Mouse (Mus musculus): ENCODE results near the gene 4930503B20Rik. TPM values are rescaled to one million over a fixed set of nuclear protein-coding genes. Genes with fewer than 3 reads are reported as not detected.

Gene 4930503B20Rik
- polyA plus RNA-seq, 1 experiment, result 0.10 TPM

- H3K27ac ChIP-seq (ENCODE audit: insufficient read depth, low read length), result no peak overlapping the region
- H3K4me3 ChIP-seq (ENCODE audit: insufficient read depth, low read length), result peak overlapping the region; percentile 45
- TF ChIP-seq CTCF (IDR thresholded peaks at IDR 0.05; ENCODE audit: extremely low read depth, insufficient read depth, low read length), result no peak
- TF ChIP-seq POLR2A (IDR thresholded peaks at IDR 0.05; ENCODE audit: extremely low read depth, insufficient read depth, low read length), result no peak
- H3K4me1 ChIP-seq (ENCODE audit: control insufficient read depth, insufficient read depth, low read length), result peaks cover 3% of the 10 kb centered on the region; the same call in 1 of the 2 replicates
Measured at GRCm38 (mm10) chr3:146681696-146682095, 30.6 kb upstream of the 4930503B20Rik start.

GRCm38 (mm10) chr3:146680625-146681024 is 29.5 kb upstream of the 4930503B20Rik start:
- TF ChIP-seq CTCF (IDR thresholded peaks at IDR 0.05; ENCODE audit: extremely low read depth, insufficient read depth, low read length), result no peak
- no peak for TF ChIP-seq POLR2A (IDR thresholded peaks at IDR 0.05; ENCODE audit: extremely low read depth, insufficient read depth, low read length)
- H3K27ac ChIP-seq (ENCODE audit: insufficient read depth, low read length), result no peak overlapping the region
- H3K4me1 ChIP-seq (ENCODE audit: control insufficient read depth, insufficient read depth, low read length), result peaks cover 3% of the 10 kb centered on the region; the same call in 1 of the 2 replicates
- no peak overlapping the region for H3K4me3 ChIP-seq (ENCODE audit: insufficient read depth, low read length)

- Histone ChIP-seq H3K4me1 (ENCODE audit: control insufficient read depth, insufficient read depth, low read length) (peaks cover 3% of the 10 kb centered on the region; the same call in 1 of the 2 replicates), H3K27ac (ENCODE audit: insufficient read depth, low read length) (no peak overlapping the region), H3K4me3 (ENCODE audit: insufficient read depth, low read length) (no peak overlapping the region)
- no peak for TF ChIP-seq POLR2A (IDR thresholded peaks at IDR 0.05; ENCODE audit: extremely low read depth, insufficient read depth, low read length)
Measured at GRCm38 (mm10) chr3:146679646-146680045, 28.5 kb upstream of the 4930503B20Rik start.

GRCm38 (mm10) chr3:146676193-146676592 is 25.1 kb upstream of the 4930503B20Rik start:
- Histone ChIP-seq H3K4me3 (ENCODE audit: insufficient read depth, low read length) (no peak overlapping the region), H3K4me1 (ENCODE audit: control insufficient read depth, insufficient read depth, low read length) (no peaks in the 10 kb centered on the region), H3K27ac (ENCODE audit: insufficient read depth, low read length) (no peak overlapping the region)
- TF ChIP-seq POLR2A (IDR thresholded peaks at IDR 0.05; ENCODE audit: extremely low read depth, insufficient read depth, low read length), result no peak
- no peak for TF ChIP-seq CTCF (IDR thresholded peaks at IDR 0.05; ENCODE audit: extremely low read depth, insufficient read depth, low read length)

DNA sequence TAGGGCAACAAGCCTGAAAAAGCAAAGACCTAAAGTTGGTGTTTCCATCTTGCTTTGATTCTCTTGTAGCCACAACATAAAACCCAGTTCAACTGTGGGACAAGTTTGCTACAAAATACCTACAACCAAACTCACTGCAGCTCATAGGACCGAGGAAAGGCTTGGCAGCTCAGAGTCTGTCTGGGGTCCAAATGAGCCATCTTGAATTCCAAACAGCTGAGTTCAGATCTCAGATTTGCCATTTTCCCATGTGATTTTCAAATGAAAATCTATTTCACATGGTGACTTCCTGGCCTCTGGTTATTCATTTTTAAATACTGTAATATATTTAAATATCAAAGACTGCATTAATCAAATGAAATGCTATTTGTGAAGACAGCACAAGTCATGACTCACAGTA is 24.0 kb upstream of the 4930503B20Rik start:
- Histone ChIP-seq H3K27ac (ENCODE audit: insufficient read depth, low read length) (no peak overlapping the region), H3K4me3 (ENCODE audit: insufficient read depth, low read length) (no peak overlapping the region), H3K4me1 (ENCODE audit: control insufficient read depth, insufficient read depth, low read length) (no peaks in the 10 kb centered on the region)
- TF ChIP-seq CTCF (IDR thresholded peaks at IDR 0.05; ENCODE audit: extremely low read depth, insufficient read depth, low read length), result no peak
- no peak for TF ChIP-seq POLR2A (IDR thresholded peaks at IDR 0.05; ENCODE audit: extremely low read depth, insufficient read depth, low read length)

- TF ChIP-seq POLR2A (IDR thresholded peaks at IDR 0.05; ENCODE audit: extremely low read depth, insufficient read depth, low read length), result no peak
- no peak for TF ChIP-seq CTCF (IDR thresholded peaks at IDR 0.05; ENCODE audit: extremely low read depth, insufficient read depth, low read length)
- H3K4me3 ChIP-seq (ENCODE audit: insufficient read depth, low read length), result no peak overlapping the region
- H3K4me1 ChIP-seq (ENCODE audit: control insufficient read depth, insufficient read depth, low read length), result no peaks in the 10 kb centered on the region
- H3K27ac ChIP-seq (ENCODE audit: insufficient read depth, low read length), result no peak overlapping the region
Measured at GRCm38 (mm10) chr3:146671121-146671520, 20.0 kb upstream of the 4930503B20Rik start.

DNA sequence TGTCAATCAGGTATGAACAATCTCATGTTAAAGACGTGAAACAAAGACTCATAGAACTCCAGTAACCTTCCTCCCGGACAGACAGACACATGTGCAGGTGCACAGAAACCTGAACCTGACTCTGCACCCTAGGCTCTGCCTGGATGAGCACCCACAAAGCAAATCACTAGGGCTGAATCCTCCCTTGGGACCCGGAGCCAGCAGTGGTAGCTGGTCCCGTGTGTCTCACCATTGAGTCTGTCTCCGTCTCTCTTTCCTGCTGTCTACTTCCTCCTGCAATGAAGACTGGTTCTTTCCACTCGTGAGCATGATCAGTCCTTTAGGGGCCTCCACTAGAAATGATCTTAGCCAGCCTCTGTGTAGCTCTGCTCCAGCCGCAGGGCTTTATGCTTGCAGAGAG is 10.8 kb upstream of the 4930503B20Rik start:
- Histone ChIP-seq H3K4me3 (ENCODE audit: insufficient read depth, low read length) (no peak overlapping the region), H3K27ac (ENCODE audit: insufficient read depth, low read length) (no peak overlapping the region), H3K4me1 (ENCODE audit: control insufficient read depth, insufficient read depth, low read length) (no peaks in the 10 kb centered on the region; the same call in 1 of the 2 replicates)
- TF ChIP-seq CTCF (IDR thresholded peaks at IDR 0.05; ENCODE audit: extremely low read depth, insufficient read depth, low read length), result no peak
- TF ChIP-seq POLR2A (IDR thresholded peaks at IDR 0.05; ENCODE audit: extremely low read depth, insufficient read depth, low read length), result no peak

- Histone ChIP-seq H3K27ac (ENCODE audit: insufficient read depth, low read length) (no peak overlapping the region), H3K4me3 (ENCODE audit: insufficient read depth, low read length) (no peak overlapping the region), H3K4me1 (ENCODE audit: control insufficient read depth, insufficient read depth, low read length) (no peaks in the 10 kb centered on the region; the same call in 1 of the 2 replicates)
- TF ChIP-seq CTCF (IDR thresholded peaks at IDR 0.05; ENCODE audit: extremely low read depth, insufficient read depth, low read length) (no peak), POLR2A (IDR thresholded peaks at IDR 0.05; ENCODE audit: extremely low read depth, insufficient read depth, low read length) (no peak)
Measured at GRCm38 (mm10) chr3:146661001-146661400, 9.9 kb upstream of the 4930503B20Rik start.

DNA sequence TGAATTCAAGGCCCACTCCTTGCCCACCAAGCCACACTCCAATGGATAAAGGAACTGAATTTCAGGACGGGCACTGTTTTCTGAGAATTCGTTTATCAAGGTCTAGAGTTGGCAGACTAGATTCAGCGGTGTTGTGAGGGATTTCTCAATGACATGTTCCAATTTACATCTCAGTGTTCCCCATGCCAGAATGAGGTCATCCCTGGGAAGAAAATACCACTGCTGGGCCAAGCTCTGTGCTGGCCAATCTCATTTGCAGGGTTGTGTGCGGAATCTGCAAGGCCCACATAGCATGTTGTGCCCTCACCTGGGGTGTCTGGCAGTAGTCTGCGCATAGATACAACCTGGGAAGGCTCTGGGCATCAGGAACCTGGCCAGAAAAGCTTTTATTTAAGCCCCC is 8.2 kb upstream of the 4930503B20Rik start:
- no peak overlapping the region for H3K4me3 ChIP-seq (ENCODE audit: insufficient read depth, low read length)
- no peak for TF ChIP-seq POLR2A (IDR thresholded peaks at IDR 0.05; ENCODE audit: extremely low read depth, insufficient read depth, low read length)
- no peaks in the 10 kb centered on the region; the same call in 1 of the 2 replicates for H3K4me1 ChIP-seq (ENCODE audit: control insufficient read depth, insufficient read depth, low read length)
- H3K27ac ChIP-seq (ENCODE audit: insufficient read depth, low read length), result no peak overlapping the region

- no peak for TF ChIP-seq POLR2A (IDR thresholded peaks at IDR 0.05; ENCODE audit: extremely low read depth, insufficient read depth, low read length)
- no peak for TF ChIP-seq CTCF (IDR thresholded peaks at IDR 0.05; ENCODE audit: extremely low read depth, insufficient read depth, low read length)
- H3K4me3 ChIP-seq (ENCODE audit: insufficient read depth, low read length), result no peak overlapping the region
- H3K4me1 ChIP-seq (ENCODE audit: control insufficient read depth, insufficient read depth, low read length), result no peaks in the 10 kb centered on the region; the same call in 1 of the 2 replicates
- no peak overlapping the region for H3K27ac ChIP-seq (ENCODE audit: insufficient read depth, low read length)
Measured at GRCm38 (mm10) chr3:146658061-146658639, 7.0 kb upstream of the 4930503B20Rik start.
